Comparison of ENCODE assay signal across 8 mouse cellular contexts in the genomic region with DNA sequence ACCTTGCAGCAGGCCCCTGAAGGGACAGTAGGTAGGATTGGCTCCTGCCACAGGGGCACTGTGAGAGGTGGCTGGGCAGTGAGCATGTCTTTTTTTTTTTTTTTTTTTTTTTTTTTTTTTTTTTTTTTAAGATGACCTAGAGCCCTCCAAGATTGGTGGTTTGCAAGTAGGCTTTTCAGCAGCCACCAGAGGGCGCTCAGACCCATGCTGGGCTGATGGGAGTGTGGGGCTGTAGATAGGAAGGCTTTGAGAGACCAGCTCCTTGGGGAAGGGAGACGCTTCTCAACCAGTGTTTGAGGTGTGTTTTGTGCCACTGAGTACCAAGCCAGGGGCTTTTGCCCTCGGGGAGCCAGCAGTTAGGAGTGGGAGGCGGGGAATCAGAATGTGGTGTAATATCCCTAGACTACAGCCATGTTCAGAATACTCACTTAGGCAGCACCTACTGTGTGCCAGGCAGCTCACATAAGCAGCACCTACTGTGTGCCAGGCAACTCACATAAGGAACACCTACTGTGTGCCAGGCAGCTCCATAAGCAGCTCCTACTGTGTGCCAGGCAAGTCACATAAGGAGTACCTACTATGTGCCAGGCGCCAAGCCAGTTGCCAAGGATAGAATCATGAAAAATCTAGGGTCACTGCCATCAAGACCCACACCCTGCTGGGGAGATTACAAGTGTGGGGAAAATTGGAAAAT.
DNase-seq lines count a peak whose midpoint lies in the region; ATAC-seq and TF ChIP-seq lines count a peak whose summit lies in the region.

No protein-coding gene starts in this region.

- TF ChIP-seq POLR2A in thymus, adult 2 months (IDR thresholded peaks at IDR 0.05; ENCODE audit: control insufficient read depth, extremely low read depth, insufficient read depth, low read length, poor library complexity) = no peak
- TF ChIP-seq POLR2A in kidney, adult 2 months (IDR thresholded peaks at IDR 0.05; ENCODE audit: low read depth, low read length) = no peak
- TF ChIP-seq POLR2A in limb, embryonic 14.5 days (IDR thresholded peaks at IDR 0.05; ENCODE audit: borderline replicate concordance, extremely low read depth, insufficient read depth, insufficient read length) = no peak

- peak; percentile 50; the same call in 1 of the 2 replicates for TF ChIP-seq CTCF in thymus, adult 2 months (IDR thresholded peaks at IDR 0.05; ENCODE audit: borderline replicate concordance, control insufficient read depth, extremely low read depth, insufficient read depth, low read length, poor library complexity)
- peak; percentile 70 for TF ChIP-seq CTCF in kidney, adult 2 months (conservative IDR thresholded peaks at IDR 0.05; ENCODE audit: insufficient read depth, insufficient read length, low read depth, low read length)

- no peaks in the 10 kb centered on the region for H3K4me1 ChIP-seq in thymus, adult 2 months (replicated peaks; ENCODE audit: control insufficient read depth, insufficient read depth, low read length)
- no peaks in the 10 kb centered on the region for H3K4me1 ChIP-seq in kidney, adult 2 months (ENCODE audit: control insufficient read depth, insufficient read depth, low read length)
- no peaks in the 10 kb centered on the region for H3K4me1 ChIP-seq in limb, embryonic 14.5 days (ENCODE audit: control insufficient read depth, insufficient read depth, low read length)

- peak; percentile 78; the same call in 1 of the 2 replicates for ATAC-seq in frontal cortex, adult (ENCODE audit: low TSS enrichment)
- no peak for ATAC-seq in limb, embryonic 14.5 days (ENCODE audit: low FRiP score, low read depth)

- no peaks in the 10 kb centered on the region for H3K36me3 ChIP-seq in thymus, adult 2 months (ENCODE audit: control insufficient read depth, insufficient read depth, low read length)
- no peaks in the 10 kb centered on the region for H3K36me3 ChIP-seq in kidney, adult 2 months (ENCODE audit: control insufficient read depth, insufficient read depth, low read length)
- no peaks in the 10 kb centered on the region for H3K36me3 ChIP-seq in limb, embryonic 14.5 days (ENCODE audit: control insufficient read depth, insufficient read depth, low read length)

- no peak overlapping the region for H3K27ac ChIP-seq in thymus, adult 2 months (ENCODE audit: control insufficient read depth, insufficient read depth, low read length)
- H3K27ac ChIP-seq in kidney, adult 2 months (ENCODE audit: insufficient read depth, low read depth, low read length) = no peak overlapping the region
- no peak overlapping the region for H3K27ac ChIP-seq in limb, embryonic 14.5 days (replicated peaks; ENCODE audit: low read depth, low read length)

- no peak overlapping the region for H3K4me3 ChIP-seq in thymus, adult 2 months (ENCODE audit: control insufficient read depth, insufficient read depth, low read length)
- H3K4me3 ChIP-seq in kidney, adult 2 months (ENCODE audit: insufficient read depth, low read depth, low read length) = no peak overlapping the region
- no peak overlapping the region for H3K4me3 ChIP-seq in limb, embryonic 14.5 days (replicated peaks; ENCODE audit: low read length)

- H3K9ac ChIP-seq in limb, embryonic 14.5 days (ENCODE audit: low read depth, low read length, severe bottlenecking) = no peak overlapping the region

- DNase-seq in thymus, adult 2 months = peak; percentile 22
- no peak for DNase-seq in thymus, adult 18-20 months
- DNase-seq in cerebellum, adult 8-10 months = peak; percentile 50
- DNase-seq in kidney, adult 2 months = peak; percentile 66
- DNase-seq in limb, embryonic 14.5 days (ENCODE audit: low spot score) = peak; percentile 75
- DNase-seq in ovary, postnatal 36 days (ENCODE audit: low spot score) = peak; percentile 67
- peak; percentile 75 for DNase-seq in urinary bladder, postnatal 14 days (ENCODE audit: low spot score)

- no peaks in the 10 kb centered on the region for H3K27me3 ChIP-seq in thymus, adult 2 months (ENCODE audit: control insufficient read depth, insufficient read depth, low read length)
- no peaks in the 10 kb centered on the region for H3K27me3 ChIP-seq in kidney, adult 2 months (replicated peaks; ENCODE audit: control insufficient read depth, insufficient read depth, low read length)
- no peaks in the 10 kb centered on the region for H3K27me3 ChIP-seq in limb, embryonic 14.5 days (ENCODE audit: control insufficient read depth, insufficient read depth, low read length)

- no peak overlapping the region for H3K4me2 ChIP-seq in limb, embryonic 14.5 days (replicated peaks; ENCODE audit: low read depth, low read length, severe bottlenecking)

- H3K9me3 ChIP-seq in limb, embryonic 14.5 days (ENCODE audit: control insufficient read depth, low read length) = no peaks in the 10 kb centered on the region

- 40% methylated on average over 5 of the region's 5 CpGs for WGBS in thymus, adult 2 months
- 39% methylated on average over 5 of the region's 5 CpGs for WGBS in kidney, adult 2 months
- 40% methylated on average over 5 of the region's 5 CpGs for WGBS in limb, embryonic 14.5 days

Comparison
In these comparisons a context has a peak if more than half of its experiments do, and no peak if none do; other contexts are left out.
1. DNase-seq: peak in thymus, adult 2 months (single experiment), cerebellum, adult 8-10 months (single experiment), kidney, adult 2 months (single experiment), limb, embryonic 14.5 days (single experiment), ovary, postnatal 36 days (single experiment) and urinary bladder, postnatal 14 days (single experiment); none in thymus, adult 18-20 months (0 of 2).